Mouse (Mus musculus) ES-Bruce4 (cell line): ENCODE data around the gene Slc22a5. TPM values are rescaled to one million over a fixed set of nuclear protein-coding genes. Genes with fewer than 3 reads are reported as not detected.

Experiments used
- H3K27ac ChIP-seq: 2 replicates; pipeline ENCODE4 v1.5.1; 2012; ENCODE audit warnings: low read length, inconsistent platforms; ENCODE audit not compliant: insufficient read depth
- H3K27me3 ChIP-seq: 2 replicates; pipeline ENCODE4 v1.6.1; 2012; ENCODE audit warnings: mild to moderate bottlenecking, low read length, inconsistent platforms; ENCODE audit not compliant: control insufficient read depth, poor library complexity, insufficient read depth, severe bottlenecking
- H3K36me3 ChIP-seq: 2 replicates; pipeline ENCODE4 v1.6.1; 2012; ENCODE audit warnings: inconsistent platforms, mild to moderate bottlenecking, low read length, moderate library complexity; ENCODE audit not compliant: control insufficient read depth, poor library complexity, insufficient read depth, severe bottlenecking
- H3K4me1 ChIP-seq: one replicate; pipeline ENCODE4 v1.8.1; 2011; ENCODE audit warnings: low read length; ENCODE audit not compliant: control insufficient read depth, insufficient read depth
- H3K4me3 ChIP-seq: 2 replicates; pipeline ENCODE4 v1.5.1; 2011; ENCODE audit warnings: low read depth, mild to moderate bottlenecking, low read length
- H3K9ac ChIP-seq: 2 replicates; pipeline ENCODE4 v1.6.1; 2012; ENCODE audit warnings: low read depth, mild to moderate bottlenecking, inconsistent platforms; ENCODE audit not compliant: poor library complexity, severe bottlenecking
- H3K9me3 ChIP-seq: replicated peaks from 2 replicates; pipeline ENCODE4 v1.6.1; 2012; ENCODE audit warnings: mild to moderate bottlenecking, low read length, inconsistent platforms; ENCODE audit not compliant: control insufficient read depth, poor library complexity, insufficient read depth, severe bottlenecking
- CTCF ChIP-seq: IDR thresholded peaks from one replicate; pipeline ENCODE4 v1.8.1; 2011; ENCODE audit warnings: low read depth, low read length
- EP300 ChIP-seq: IDR thresholded peaks from 2 replicates; pipeline ENCODE4 v1.6.1; 2011; ENCODE audit warnings: low read depth, low read length; ENCODE audit not compliant: insufficient read depth
- POLR2A ChIP-seq: IDR thresholded peaks from one replicate; pipeline ENCODE4 v1.8.1; 2011; ENCODE audit warnings: low read length; ENCODE audit not compliant: insufficient read depth
- polyA plus RNA-seq: library from polyadenylated mRNA; stranded (reverse); fragments of >200 nt; gene quantifications from 2 replicates; pipeline ENCODE4 v1.2.4, GENCODE M21; 2011; ENCODE audit warnings: low read depth; ENCODE audit not compliant: missing spikeins, insufficient read depth, insufficient read length

Gene Slc22a5
- polyA plus RNA-seq, 1 experiment: 7.7 TPM

- H3K4me3 ChIP-seq: no peak overlapping the region
- H3K9ac ChIP-seq: no peak overlapping the region
- TF ChIP-seq EP300: no peak
- TF ChIP-seq POLR2A: no peak
- no peak for TF ChIP-seq CTCF
- no peak overlapping the region for H3K27ac ChIP-seq
- no peaks in the 10 kb centered on the region for H3K27me3 ChIP-seq
- H3K9me3 ChIP-seq: no peaks in the 10 kb centered on the region
- H3K4me1 ChIP-seq: peaks cover 1% of the 10 kb centered on the region
- H3K36me3 ChIP-seq: no peaks in the 10 kb centered on the region
Observed at GRCm38 (mm10) chr11:53835379-53836010, 56.0 kb downstream of the Slc22a5 start.

GRCm38 (mm10) chr11:53825409-53825808 is 66.1 kb downstream of the Slc22a5 start:
- Histone ChIP-seq H3K4me1 (no peaks in the 10 kb centered on the region), H3K36me3 (no peaks in the 10 kb centered on the region), H3K27ac (no peak overlapping the region), H3K4me3 (no peak overlapping the region), H3K9ac (no peak overlapping the region), H3K9me3 (no peaks in the 10 kb centered on the region), H3K27me3 (no peaks in the 10 kb centered on the region)
- TF ChIP-seq POLR2A (no peak), CTCF (no peak), EP300 (no peak)

- no peak overlapping the region for H3K4me3 ChIP-seq
- TF ChIP-seq CTCF: no peak
Observed at GRCm38 (mm10) chr11:53821945-53822338, 69.5 kb downstream of the Slc22a5 start.

GRCm38 (mm10) chr11:53821230-53821944 is 70.1 kb downstream of the Slc22a5 start:
- H3K9me3 ChIP-seq: no peaks in the 10 kb centered on the region
- no peaks in the 10 kb centered on the region for H3K27me3 ChIP-seq
- no peaks in the 10 kb centered on the region for H3K36me3 ChIP-seq
- TF ChIP-seq CTCF: no peak
- no peak for TF ChIP-seq EP300
- no peak for TF ChIP-seq POLR2A
- no peak overlapping the region for H3K4me3 ChIP-seq
- H3K27ac ChIP-seq: no peak overlapping the region
- H3K4me1 ChIP-seq: no peaks in the 10 kb centered on the region
- no peak overlapping the region for H3K9ac ChIP-seq

More at GRCm38 (mm10) chr11:53821945-53822338, 69.5 kb downstream of the Slc22a5 start:
- no peak overlapping the region for H3K9ac ChIP-seq
- H3K27ac ChIP-seq: no peak overlapping the region
- H3K9me3 ChIP-seq: no peaks in the 10 kb centered on the region
- H3K4me1 ChIP-seq: no peaks in the 10 kb centered on the region
- H3K27me3 ChIP-seq: no peaks in the 10 kb centered on the region
- H3K36me3 ChIP-seq: no peaks in the 10 kb centered on the region

- Histone ChIP-seq H3K4me1 (no peaks in the 10 kb centered on the region), H3K9me3 (no peaks in the 10 kb centered on the region), H3K36me3 (no peaks in the 10 kb centered on the region), H3K9ac (no peak overlapping the region), H3K27me3 (no peaks in the 10 kb centered on the region), H3K27ac (no peak overlapping the region), H3K4me3 (no peak overlapping the region)
- no peak for TF ChIP-seq POLR2A
- TF ChIP-seq EP300: no peak
- TF ChIP-seq CTCF: no peak
Observed at GRCm38 (mm10) chr11:53820516-53821170, 70.8 kb downstream of the Slc22a5 start.

- no peak overlapping the region for H3K27ac ChIP-seq
- H3K9me3 ChIP-seq: no peaks in the 10 kb centered on the region
- no peaks in the 10 kb centered on the region for H3K27me3 ChIP-seq
- no peak overlapping the region for H3K4me3 ChIP-seq
- H3K9ac ChIP-seq: no peak overlapping the region
- no peak for TF ChIP-seq CTCF
- TF ChIP-seq POLR2A: no peak
- TF ChIP-seq EP300: no peak
- no peaks in the 10 kb centered on the region for H3K4me1 ChIP-seq
- no peaks in the 10 kb centered on the region for H3K36me3 ChIP-seq
Observed at GRCm38 (mm10) chr11:53819511-53819910, 71.9 kb downstream of the Slc22a5 start.
